Mouse (Mus musculus) embryo, embryonic 10 days (tissue): ENCODE data around the gene Ap2a1.

ENCODE experiments used
- DNase-seq: peaks from one replicate; pipeline ENCODE4 v3.0.0-alpha.2; 2015; ENCODE audit warnings: low spot score

Ap2a1 gene

GRCm38 (mm10) chr7:44864595-44865542, 64.4 kb downstream of the Ap2a1 start:
- DNase-seq, result no peak

DNA sequence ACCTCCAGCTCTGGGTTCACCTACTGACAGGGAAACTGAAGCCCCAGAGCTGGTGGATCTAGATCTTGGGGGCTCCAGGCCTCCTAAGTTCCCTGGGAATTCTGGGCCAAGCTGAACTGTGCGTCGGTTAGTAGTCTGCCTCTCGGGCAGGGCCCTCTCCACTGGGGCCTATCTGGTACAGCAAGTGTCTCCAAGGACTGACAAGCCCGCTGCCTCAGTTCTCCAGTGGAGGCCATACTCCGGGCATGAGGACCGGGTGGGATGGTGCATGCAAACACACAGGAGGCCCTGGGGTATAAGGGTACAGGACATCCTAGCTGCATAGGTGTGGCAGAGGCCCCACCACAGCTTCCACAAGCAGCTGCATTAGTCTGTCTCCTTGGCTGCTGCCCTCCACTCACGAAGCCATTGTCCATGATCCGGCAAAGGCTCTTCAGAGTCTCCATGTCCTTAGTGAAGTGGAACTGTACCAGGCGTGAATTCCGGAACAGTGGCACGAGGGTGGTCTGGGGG, 65.3 kb downstream of the Ap2a1 start:
- no peak for DNase-seq

GRCm38 (mm10) chr7:44863210-44863609, 66.1 kb downstream of the Ap2a1 start:
- DNase-seq, result no peak

- no peak for DNase-seq
Observed at GRCm38 (mm10) chr7:44862434-44862833, 66.9 kb downstream of the Ap2a1 start.

- no peak for DNase-seq
Observed at GRCm38 (mm10) chr7:44861429-44861816, 67.9 kb downstream of the Ap2a1 start.

DNA sequence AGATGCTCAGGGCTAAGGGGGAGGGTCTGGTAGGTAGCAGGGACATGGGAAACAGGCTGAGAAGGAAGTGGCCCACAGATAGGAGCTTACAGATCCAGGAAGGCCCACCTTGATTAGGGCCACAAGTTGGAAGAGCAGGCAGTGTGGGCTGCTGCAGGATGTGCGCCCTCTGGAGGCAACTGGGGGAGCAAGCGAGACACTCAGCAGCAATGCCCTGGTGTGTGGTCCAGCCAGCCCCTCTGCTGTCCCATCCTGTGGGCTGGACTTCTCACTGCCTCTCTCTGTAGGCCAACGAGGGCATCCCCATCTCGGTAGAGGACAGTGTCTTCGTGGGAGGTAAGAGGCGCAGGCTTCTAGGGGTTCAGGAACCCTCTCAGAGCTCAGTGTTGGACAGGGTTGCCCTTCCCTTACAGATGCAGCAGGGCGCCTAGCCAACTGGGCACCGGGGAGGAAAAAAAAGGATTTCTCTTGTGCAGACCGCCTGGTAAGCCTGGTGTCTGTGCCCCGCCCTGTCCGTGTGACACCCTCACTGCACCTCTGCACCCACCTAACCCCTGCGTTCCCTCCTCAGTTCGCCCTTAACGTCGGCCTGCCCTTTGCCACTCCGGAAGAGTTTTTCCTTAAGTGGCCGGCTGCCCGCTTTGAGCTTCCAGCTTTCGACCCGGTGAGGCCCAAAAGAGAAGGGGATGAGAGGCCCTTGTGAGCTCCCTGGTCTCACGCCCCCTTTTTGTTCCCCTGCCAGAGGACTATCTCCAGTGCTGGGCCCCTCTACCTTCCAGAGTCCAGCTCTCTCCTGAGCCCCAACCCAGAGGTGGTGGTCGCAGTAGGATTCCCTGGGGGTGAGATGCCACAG, 68.5 kb downstream of the Ap2a1 start:
- DNase-seq, result peak; percentile 91

GRCm38 (mm10) chr7:44859896-44860295, 69.4 kb downstream of the Ap2a1 start:
- no peak for DNase-seq

DNA sequence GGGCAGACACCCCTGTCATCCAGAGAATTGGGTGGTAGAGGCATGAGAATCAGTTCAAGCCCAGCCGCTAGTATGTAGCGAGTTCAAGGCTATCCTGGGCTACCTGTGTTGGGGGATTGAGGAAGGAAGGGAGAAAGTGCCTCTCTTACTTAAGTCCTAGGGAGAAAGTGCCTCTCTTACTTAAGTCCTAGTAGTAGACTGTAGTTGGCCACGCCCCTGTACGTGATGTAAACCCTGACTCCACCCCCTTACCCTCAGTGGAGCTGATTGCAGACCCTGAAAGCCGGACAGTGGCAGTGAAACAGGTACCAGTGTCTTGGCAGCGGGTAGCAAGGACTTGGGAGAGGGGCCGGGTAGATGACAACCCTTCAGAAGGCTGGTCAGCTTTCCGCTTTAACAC, 71.4 kb downstream of the Ap2a1 start:
- peak; percentile 68 for DNase-seq

GRCm38 (mm10) chr7:44857042-44857552, 72.2 kb downstream of the Ap2a1 start, which contains the start of gene Pnkp:
Gene Pnkp, plus strand, starts transcription at chr7:44857139.
- peak; percentile 91 for DNase-seq

GRCm38 (mm10) chr7:44856265-44856916, 72.9 kb downstream of the Ap2a1 start:
- no peak for DNase-seq

DNA sequence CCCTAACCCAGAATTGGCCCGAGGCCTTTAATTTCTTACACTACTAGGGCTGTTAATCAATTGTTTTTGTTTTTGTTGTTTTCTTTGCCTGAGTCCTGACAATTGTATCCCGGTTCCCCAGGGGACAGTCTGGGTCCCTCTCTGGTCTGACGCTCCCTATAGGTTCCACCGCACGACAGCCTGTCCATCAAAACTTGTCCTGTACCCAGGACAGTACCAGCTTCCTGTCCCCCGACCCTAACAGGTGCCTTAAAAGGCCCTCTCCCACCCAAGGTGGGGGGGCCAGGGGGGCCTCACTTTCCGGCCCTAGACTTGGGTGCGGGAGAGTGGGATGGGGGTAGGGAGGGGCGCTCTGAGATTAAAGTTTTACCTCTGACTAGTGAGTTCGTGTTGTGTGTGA, 74.3 kb downstream of the Ap2a1 start:
- no peak for DNase-seq

DNA sequence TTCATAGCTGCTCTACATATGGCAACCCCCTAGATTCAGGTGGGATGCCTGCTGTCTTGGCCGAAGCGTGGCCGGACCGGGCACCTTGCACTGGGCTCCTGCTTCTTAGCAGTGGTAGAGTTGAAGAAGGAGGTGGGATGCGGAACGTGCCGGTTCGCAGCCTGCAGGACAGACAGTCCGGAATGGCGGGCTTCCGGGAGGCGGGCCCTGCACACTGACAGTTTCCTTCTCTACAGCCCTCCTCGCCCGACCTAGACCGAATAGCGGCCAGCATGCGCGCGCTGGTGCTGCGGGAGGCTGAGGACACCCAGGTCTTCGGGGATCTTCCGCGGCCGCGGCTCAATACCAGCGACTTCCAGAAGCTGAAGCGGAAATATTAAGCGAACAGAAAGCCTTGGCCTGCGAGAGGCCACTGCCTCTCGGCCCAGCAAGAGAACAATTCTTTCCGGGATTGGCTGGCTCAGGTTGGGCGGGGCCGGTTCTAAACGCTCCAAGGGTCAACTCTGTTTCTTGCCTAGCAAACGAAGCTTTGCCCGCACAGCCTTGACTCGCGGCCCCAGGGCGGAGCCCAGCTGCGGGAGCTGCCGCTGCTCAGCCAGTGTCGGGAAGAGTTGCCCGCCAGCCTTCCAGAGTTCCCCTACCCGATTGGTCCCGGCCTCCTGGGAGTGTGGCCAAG, 74.8 kb downstream of the Ap2a1 start:
- peak; percentile 83 for DNase-seq

- no peak for DNase-seq
Observed at GRCm38 (mm10) chr7:44853596-44854355, 75.5 kb downstream of the Ap2a1 start.

GRCm38 (mm10) chr7:44853065-44853464, 76.2 kb downstream of the Ap2a1 start:
- DNase-seq, result no peak

DNA sequence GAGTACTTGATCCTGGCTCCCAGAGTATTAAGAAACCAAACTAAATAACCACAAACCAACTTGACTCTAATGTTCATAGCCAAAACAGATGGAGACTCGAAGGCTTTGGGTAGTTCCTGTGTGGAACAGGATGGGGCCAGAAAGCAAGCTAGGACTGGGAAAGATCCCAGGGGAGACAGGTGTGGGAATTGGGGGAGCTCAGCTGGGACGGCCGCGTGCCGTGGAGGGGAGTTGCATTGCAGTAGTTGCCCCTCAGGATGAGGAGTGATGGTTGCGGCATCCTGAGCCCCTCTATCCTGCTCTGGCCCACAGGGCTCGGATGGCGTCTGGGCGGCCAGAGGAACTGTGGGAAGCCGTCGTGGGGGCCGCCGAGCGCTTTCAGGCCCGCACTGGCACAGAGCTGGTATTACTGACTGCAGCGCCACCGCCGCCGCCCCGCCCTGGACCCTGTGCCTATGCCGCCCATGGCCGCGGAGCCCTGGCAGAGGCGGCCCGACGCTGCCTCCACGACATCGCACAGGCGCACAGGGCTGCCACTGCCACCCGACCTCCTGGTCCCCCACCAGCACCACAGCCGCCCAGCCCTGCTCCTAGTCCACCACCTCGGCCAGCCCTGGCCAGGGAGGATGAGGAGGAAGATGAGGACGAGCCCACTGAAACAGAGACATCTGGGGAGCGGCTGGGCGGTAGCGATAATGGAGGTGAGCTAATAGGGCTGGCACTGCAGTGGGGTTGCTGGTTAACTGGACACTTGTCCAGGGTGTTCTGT, 76.9 kb downstream of the Ap2a1 start:
- no peak for DNase-seq

- no peak for DNase-seq
Observed at GRCm38 (mm10) chr7:44851625-44852234, 77.6 kb downstream of the Ap2a1 start.

GRCm38 (mm10) chr7:44850789-44851624, 78.3 kb downstream of the Ap2a1 start:
- DNase-seq, result no peak
